Mouse (Mus musculus): ENCODE data around the gene Gpr87. TPM values are rescaled to one million over a fixed set of nuclear protein-coding genes. Genes with fewer than 3 reads are reported as not detected.

The Gpr87 gene
- polyA plus RNA-seq, 1 experiment, result not detected

GRCm38 (mm10) chr3:59130431-59130830 is 64.5 kb downstream of the Gpr87 start:
- no peak overlapping the region for H3K27ac ChIP-seq (ENCODE audit: insufficient read depth, low read length)
- no peaks in the 10 kb centered on the region for H3K4me1 ChIP-seq (ENCODE audit: control insufficient read depth, insufficient read depth, low read length)
- no peak for TF ChIP-seq POLR2A (IDR thresholded peaks at IDR 0.05; ENCODE audit: extremely low read depth, insufficient read depth, low read length)
- TF ChIP-seq CTCF (IDR thresholded peaks at IDR 0.05; ENCODE audit: extremely low read depth, insufficient read depth, low read length), result no peak

DNA sequence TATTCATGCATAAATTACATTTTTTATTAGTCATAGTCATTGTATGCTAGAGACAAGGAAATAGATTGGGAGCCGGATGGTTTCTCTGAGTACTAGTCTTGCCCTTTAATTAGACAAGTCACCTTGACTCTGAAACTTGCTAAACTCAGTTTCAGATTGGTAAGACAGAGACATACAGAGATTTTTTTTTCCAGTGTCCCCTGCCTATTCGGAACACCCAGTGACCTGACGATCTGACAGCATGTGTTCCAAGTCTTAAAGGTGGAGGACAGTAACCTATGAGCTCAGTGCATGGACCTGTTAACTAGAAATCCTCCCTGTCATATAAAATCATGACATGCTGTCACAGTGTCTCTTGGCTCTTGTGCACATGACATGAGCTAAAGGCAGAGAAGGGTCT is 65.4 kb downstream of the Gpr87 start:
- Histone ChIP-seq H3K27ac (ENCODE audit: insufficient read depth, low read length) (no peak overlapping the region), H3K4me1 (ENCODE audit: control insufficient read depth, insufficient read depth, low read length) (no peaks in the 10 kb centered on the region), H3K4me3 (ENCODE audit: insufficient read depth, low read length) (no peak overlapping the region)
- TF ChIP-seq POLR2A (IDR thresholded peaks at IDR 0.05; ENCODE audit: extremely low read depth, insufficient read depth, low read length), result no peak
- no peak for TF ChIP-seq CTCF (IDR thresholded peaks at IDR 0.05; ENCODE audit: extremely low read depth, insufficient read depth, low read length)

More at GRCm38 (mm10) chr3:59130431-59130830, 64.5 kb downstream of the Gpr87 start:
- 0 out of 2 replicates have a peak overlapping the region, but pooled peaks have one; percentile 18 for H3K4me3 ChIP-seq (ENCODE audit: insufficient read depth, low read length)

Other genes starting within 250 kb of the Gpr87 start
- 11.2 and 11.4 TPM in 2 replicates for gene Med12l, start 189.3 kb downstream of the Gpr87 start, polyA plus RNA-seq (2012; rRNA removed)
- not detected in 2 replicates for gene Gpr171, start 93.3 kb downstream of the Gpr87 start, polyA plus RNA-seq (2012; rRNA removed)
- gene P2ry14, start 41.5 kb downstream of the Gpr87 start, polyA plus RNA-seq (2012; rRNA removed), result 3.7 and 4.8 TPM in 2 replicates
- 18.4 and 19.5 TPM in 2 replicates for gene P2ry13, start 15.8 kb upstream of the Gpr87 start, polyA plus RNA-seq (2012; rRNA removed)
- 91.0 and 91.9 TPM in 2 replicates for gene P2ry12, start 67.8 kb upstream of the Gpr87 start, polyA plus RNA-seq (2012; rRNA removed)
- gene Igsf10, start 149.3 kb upstream of the Gpr87 start, polyA plus RNA-seq (2012; rRNA removed), result 0.66 and 0.71 TPM in 2 replicates

All from cortical plate, adult 2 months (tissue).